Mouse (Mus musculus): ENCODE data around the gene Adprhl2. TPM values are rescaled to one million over a fixed set of nuclear protein-coding genes. Genes with fewer than 3 reads are reported as not detected.

Gene Adprhl2
- polyA plus RNA-seq, 1 experiment from 2014 or later: 55.4 TPM

DNA sequence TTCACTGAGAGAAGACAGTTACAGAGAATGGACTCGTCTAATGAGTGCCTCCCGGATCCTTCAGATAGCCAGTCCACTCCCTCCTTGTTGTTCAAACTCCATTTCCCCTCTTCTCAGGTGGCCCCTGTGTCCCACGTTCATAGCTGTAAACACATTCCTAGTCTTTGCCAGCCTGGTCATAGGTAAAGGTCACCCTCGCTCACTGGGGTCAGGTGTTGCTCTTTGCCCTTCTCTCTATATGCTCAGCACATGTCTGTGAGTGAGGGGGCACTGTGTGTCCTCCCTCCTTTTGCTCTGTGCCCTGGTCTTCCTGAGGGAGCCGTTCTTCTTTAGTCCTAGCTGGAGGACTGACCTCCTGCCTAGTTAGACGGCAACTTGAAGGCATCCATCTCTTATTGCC is 1.7 kb downstream of the Adprhl2 start:
- WGBS: 87% methylated on average over 6 of the region's 6 CpGs
- peaks cover 10% of the 10 kb centered on the region for H3K4me1 ChIP-seq (replicated peaks)
- no peak overlapping the region for H3K4me3 ChIP-seq (replicated peaks)
- no peak for ATAC-seq
- peak overlapping the region; percentile 77; the same call in 1 of the 2 replicates for H3K4me2 ChIP-seq (replicated peaks)
- H3K27me3 ChIP-seq (replicated peaks): 0 out of 2 replicates have a peak, but pooled peaks cover 3% of the 10 kb centered on the region
- no peak overlapping the region for H3K9ac ChIP-seq
- H3K9me3 ChIP-seq: no peaks in the 10 kb centered on the region
- H3K36me3 ChIP-seq: peaks cover 17% of the 10 kb centered on the region
- no peak overlapping the region for H3K27ac ChIP-seq

DNA sequence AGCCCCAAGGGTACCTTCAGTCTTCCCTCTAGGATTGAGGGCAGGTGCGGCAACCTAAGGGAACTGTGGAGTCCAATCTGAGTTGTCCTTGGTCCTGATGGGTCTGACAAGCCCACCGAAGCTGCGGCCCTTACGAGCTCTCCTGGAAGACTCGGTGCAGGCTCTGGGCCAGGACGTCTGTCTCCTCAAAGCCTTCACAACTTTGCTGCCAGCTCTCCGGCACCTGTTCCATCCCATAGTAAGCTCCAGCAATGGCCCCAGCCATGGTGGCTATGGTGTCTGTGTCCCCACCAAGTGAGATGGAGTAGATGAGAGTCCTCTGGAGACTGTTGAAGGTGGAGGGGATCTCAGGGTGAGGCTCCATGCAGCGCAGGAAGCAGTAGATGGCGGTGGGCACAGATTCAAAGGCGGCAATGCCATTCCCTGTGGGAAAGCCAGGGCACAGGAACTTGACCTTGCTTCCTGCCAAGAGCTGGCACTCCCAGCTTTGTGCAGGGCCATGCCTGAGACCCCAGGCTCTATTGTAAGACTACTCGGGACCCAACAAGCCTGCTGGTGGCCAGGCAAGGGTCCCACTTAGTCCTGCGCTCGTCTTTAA is 5.0 kb downstream of the Adprhl2 start:
- H3K4me1 ChIP-seq (replicated peaks): peaks cover 10% of the 10 kb centered on the region
- no peaks in the 10 kb centered on the region for H3K27me3 ChIP-seq (replicated peaks)
- H3K4me3 ChIP-seq (replicated peaks): no peak overlapping the region
- H3K27ac ChIP-seq: no peak overlapping the region
- WGBS: 89% methylated on average over 13 of the region's 13 CpGs
- H3K9me3 ChIP-seq: no peaks in the 10 kb centered on the region
- H3K4me2 ChIP-seq (replicated peaks): no peak overlapping the region
- no peak overlapping the region for H3K9ac ChIP-seq
- H3K36me3 ChIP-seq: peaks cover 17% of the 10 kb centered on the region
- no peak for ATAC-seq

DNA sequence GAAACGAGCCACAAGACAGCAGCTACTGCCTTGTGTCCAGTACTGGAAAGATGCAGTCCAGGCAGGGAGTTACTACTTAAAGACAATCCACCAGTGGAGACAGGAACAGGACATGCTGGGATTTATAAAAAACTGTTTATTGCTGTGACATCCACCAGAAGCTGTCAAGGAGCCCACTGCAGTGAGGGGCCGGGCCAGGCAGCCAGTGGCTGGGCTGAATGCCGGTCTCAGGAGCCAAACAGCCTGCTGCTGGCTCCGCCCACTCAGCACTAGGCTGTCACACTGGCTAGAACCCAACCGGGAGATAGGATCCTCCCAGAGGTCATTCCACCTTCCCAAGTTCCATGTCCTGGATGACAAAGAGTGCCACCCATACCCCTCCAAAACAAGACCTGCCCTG is 5.6 kb downstream of the Adprhl2 start:
- Histone ChIP-seq H3K27ac (no peak overlapping the region), H3K4me3 (replicated peaks) (no peak overlapping the region), H3K4me1 (replicated peaks) (peaks cover 10% of the 10 kb centered on the region), H3K36me3 (peaks cover 17% of the 10 kb centered on the region), H3K4me2 (replicated peaks) (no peak overlapping the region), H3K27me3 (replicated peaks) (no peaks in the 10 kb centered on the region), H3K9ac (no peak overlapping the region), H3K9me3 (no peaks in the 10 kb centered on the region)
- WGBS: 26% methylated on average over 5 of the region's 5 CpGs
- ATAC-seq: 0 out of 2 replicates have a peak, but pooled peaks have one; percentile 46

DNA sequence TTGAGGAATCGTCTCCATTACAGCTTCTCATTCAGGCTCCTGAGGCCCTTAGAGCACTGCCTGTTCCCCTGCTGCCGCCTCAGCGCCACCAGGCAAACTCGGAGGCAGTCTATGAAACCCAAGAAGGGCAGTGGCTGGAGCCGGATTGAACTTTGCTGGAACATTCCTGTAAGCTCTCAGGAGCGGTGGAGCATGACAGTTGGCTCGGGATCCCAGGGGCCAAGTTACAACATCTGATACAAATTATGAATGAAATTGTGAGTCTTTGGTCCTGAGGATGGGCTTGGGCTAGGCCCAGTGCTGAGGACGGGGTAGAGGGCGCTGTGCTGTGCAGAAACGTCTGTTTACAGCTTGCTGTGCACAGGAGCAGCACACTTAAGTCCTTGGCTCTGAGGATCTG is 7.1 kb downstream of the Adprhl2 start:
- Histone ChIP-seq H3K36me3 (peaks cover 17% of the 10 kb centered on the region), H3K4me3 (replicated peaks) (no peak overlapping the region), H3K27ac (no peak overlapping the region), H3K9me3 (no peaks in the 10 kb centered on the region), H3K4me2 (replicated peaks) (no peak overlapping the region), H3K27me3 (replicated peaks) (0 out of 2 replicates have a peak, but pooled peaks cover under 1% of the 10 kb centered on the region), H3K4me1 (replicated peaks) (peaks cover 6% of the 10 kb centered on the region), H3K9ac (no peak overlapping the region)
- ATAC-seq: no peak
- WGBS: 67% methylated on average over 10 of the region's 10 CpGs

DNA sequence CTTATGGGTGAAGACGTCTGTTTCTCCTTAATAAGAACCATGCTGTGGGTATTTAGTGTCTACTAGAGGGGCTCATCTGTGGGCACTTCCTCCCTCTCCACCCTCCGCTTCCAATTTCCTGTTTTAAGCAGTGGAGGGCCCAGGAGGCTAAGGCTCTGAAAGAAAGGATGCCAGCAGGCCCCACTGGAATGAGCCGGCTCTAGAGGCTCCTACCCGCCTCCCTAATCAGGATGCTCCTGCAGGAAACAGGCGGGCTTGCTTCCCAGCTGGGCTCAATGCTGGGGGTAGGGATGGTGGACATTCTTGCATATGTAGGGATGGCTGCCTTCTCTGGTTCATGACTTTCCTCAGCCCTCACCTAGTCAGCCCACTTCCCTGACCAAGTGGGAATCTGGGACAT is 8.3 kb downstream of the Adprhl2 start:
- no peak overlapping the region for H3K4me2 ChIP-seq (replicated peaks)
- no peak overlapping the region for H3K9ac ChIP-seq
- H3K4me3 ChIP-seq (replicated peaks): no peak overlapping the region
- H3K4me1 ChIP-seq (replicated peaks): peaks cover 8% of the 10 kb centered on the region
- 0 out of 2 replicates have a peak, but pooled peaks cover 3% of the 10 kb centered on the region for H3K27me3 ChIP-seq (replicated peaks)
- no peaks in the 10 kb centered on the region for H3K9me3 ChIP-seq
- H3K27ac ChIP-seq: no peak overlapping the region
- peaks cover 17% of the 10 kb centered on the region for H3K36me3 ChIP-seq
- 38% methylated on average over 5 of the region's 5 CpGs for WGBS
- ATAC-seq: no peak

DNA sequence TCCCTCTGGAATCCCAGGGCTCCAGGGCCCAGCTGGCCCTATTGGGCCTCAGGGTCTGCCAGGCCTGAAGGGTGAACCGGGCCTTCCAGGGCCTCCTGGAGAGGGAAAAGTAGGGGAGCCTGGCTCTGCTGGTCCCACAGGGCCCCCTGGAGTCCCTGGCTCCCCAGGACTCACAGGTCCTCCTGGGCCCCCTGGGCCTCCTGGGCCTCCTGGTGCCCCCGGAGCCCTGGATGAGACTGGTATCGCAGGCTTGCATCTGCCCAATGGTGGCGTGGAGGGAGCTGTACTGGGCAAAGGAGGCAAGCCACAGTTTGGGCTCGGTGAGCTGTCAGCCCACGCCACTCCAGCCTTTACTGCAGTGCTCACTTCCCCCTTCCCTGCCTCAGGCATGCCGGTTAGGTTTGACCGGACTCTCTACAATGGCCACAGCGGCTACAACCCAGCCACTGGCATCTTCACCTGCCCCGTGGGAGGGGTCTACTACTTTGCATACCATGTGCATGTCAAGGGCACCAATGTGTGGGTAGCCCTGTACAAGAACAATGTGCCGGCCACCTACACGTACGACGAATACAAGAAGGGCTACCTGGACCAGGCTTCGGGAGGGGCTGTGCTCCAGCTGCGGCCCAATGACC is 9.8 kb downstream of the Adprhl2 start:
- Histone ChIP-seq H3K9me3 (no peaks in the 10 kb centered on the region), H3K4me2 (replicated peaks) (no peak overlapping the region), H3K27me3 (replicated peaks) (0 out of 2 replicates have a peak, but pooled peaks cover 3% of the 10 kb centered on the region), H3K27ac (no peak overlapping the region), H3K4me3 (replicated peaks) (no peak overlapping the region), H3K4me1 (replicated peaks) (peaks cover 8% of the 10 kb centered on the region), H3K36me3 (peaks cover 4% of the 10 kb centered on the region), H3K9ac (no peak overlapping the region)
- WGBS: 88% methylated on average over 16 of the region's 16 CpGs
- ATAC-seq: no peak

DNA sequence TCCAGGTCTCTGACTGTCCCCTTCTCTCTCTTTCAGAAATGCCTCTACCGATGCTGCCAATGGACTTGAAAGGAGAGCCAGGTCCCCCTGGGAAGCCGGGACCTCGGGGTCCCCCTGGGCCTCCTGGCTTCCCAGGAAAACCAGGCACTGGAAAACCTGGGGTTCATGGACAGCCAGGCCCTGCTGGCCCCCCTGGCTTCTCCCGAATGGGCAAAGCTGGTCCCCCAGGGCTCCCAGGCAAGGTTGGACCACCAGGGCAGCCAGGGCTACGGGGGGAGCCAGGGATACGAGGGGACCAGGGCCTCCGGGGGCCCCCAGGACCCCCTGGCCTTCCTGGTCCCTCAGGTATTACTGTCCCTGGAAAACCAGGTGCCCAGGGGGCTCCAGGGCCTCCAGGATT is 11.2 kb downstream of the Adprhl2 start:
- WGBS: 74% methylated on average over 7 of the region's 7 CpGs
- Histone ChIP-seq H3K4me1 (replicated peaks) (peaks cover 8% of the 10 kb centered on the region), H3K27me3 (replicated peaks) (0 out of 2 replicates have a peak, but pooled peaks cover 3% of the 10 kb centered on the region), H3K9me3 (no peaks in the 10 kb centered on the region), H3K9ac (0 out of 2 replicates have a peak overlapping the region, but pooled peaks have one; percentile 1), H3K4me3 (replicated peaks) (no peak overlapping the region), H3K4me2 (replicated peaks) (no peak overlapping the region), H3K27ac (no peak overlapping the region), H3K36me3 (no peaks in the 10 kb centered on the region)
- no peak for ATAC-seq

DNA sequence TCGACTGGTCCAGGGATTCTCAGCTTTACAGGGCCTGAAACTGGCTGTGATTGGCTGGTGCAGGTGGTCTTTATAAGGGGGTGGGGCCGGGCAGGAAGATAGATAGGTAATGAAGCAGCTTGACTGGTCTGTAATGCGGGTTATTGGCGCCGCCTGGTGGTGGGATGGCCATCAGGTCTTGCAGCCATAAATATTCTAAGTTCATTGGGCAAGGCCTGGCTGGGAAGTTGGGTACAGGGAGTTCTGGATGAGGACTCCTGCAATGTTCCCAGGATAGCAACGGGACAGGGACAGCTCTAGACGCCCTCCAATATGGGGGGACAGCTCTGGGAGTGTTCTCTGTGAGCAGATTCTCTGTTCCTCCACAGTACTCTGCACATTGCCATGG is 11.6 kb downstream of the Adprhl2 start:
- ATAC-seq: peak; percentile 80
- H3K4me2 ChIP-seq (replicated peaks): peak overlapping the region; percentile 53
- H3K9ac ChIP-seq: no peak overlapping the region; the same call in 1 of the 2 replicates
- H3K4me1 ChIP-seq (replicated peaks): peaks cover 8% of the 10 kb centered on the region
- H3K36me3 ChIP-seq: no peaks in the 10 kb centered on the region
- H3K27me3 ChIP-seq (replicated peaks): 0 out of 2 replicates have a peak, but pooled peaks cover 3% of the 10 kb centered on the region
- no peaks in the 10 kb centered on the region for H3K9me3 ChIP-seq
- 2% methylated on average over 7 of the region's 7 CpGs for WGBS
- 0 out of 2 replicates have a peak overlapping the region, but pooled peaks have one; percentile 17 for H3K4me3 ChIP-seq (replicated peaks)
- H3K27ac ChIP-seq: no peak overlapping the region

DNA sequence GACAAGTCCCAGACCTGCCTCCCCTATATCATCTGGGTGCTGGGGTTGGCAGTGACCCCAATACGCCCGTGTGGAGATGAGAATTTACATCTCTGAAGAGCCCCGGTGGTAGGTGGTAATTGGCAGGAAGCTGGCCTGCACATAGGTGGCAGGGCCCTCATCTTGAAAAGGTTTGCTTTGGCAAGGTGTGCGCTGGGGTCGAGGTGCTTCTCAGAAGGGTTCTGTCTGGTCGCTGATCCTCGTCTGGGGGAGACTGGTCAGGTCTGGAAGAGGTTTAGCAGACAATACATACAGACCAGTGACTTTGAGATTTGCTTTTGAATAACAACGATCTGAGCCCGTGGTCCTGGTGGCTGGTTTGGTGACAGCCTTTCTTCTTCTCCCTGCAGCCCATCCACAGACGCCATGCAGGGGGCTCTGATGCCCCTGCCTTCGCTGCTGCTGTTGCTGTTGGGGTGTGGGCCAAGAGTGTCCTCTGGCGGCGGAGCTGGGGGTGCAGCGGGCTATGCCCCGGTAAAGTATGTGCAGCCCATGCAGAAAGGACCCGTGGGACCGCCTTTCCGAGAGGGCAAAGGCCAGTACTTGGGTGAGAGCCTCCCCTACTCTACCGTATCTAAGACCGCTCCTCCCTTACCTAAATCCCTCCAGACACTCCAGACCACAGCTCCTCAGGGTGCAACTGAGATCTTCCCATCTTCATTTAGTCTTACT is 12.1 kb downstream of the Adprhl2 start:
- peak overlapping the region; percentile 53 for H3K4me2 ChIP-seq (replicated peaks)
- 0 out of 2 replicates have a peak overlapping the region, but pooled peaks have one; percentile 17 for H3K4me3 ChIP-seq (replicated peaks)
- H3K9me3 ChIP-seq: no peaks in the 10 kb centered on the region
- H3K36me3 ChIP-seq: no peaks in the 10 kb centered on the region
- H3K4me1 ChIP-seq (replicated peaks): peaks cover 7% of the 10 kb centered on the region
- no peak overlapping the region; the same call in 1 of the 2 replicates for H3K9ac ChIP-seq
- ATAC-seq: peak; percentile 67
- H3K27ac ChIP-seq: no peak overlapping the region
- 0 out of 2 replicates have a peak, but pooled peaks cover 3% of the 10 kb centered on the region for H3K27me3 ChIP-seq (replicated peaks)
- WGBS: 14% methylated on average over 20 of the region's 20 CpGs

DNA sequence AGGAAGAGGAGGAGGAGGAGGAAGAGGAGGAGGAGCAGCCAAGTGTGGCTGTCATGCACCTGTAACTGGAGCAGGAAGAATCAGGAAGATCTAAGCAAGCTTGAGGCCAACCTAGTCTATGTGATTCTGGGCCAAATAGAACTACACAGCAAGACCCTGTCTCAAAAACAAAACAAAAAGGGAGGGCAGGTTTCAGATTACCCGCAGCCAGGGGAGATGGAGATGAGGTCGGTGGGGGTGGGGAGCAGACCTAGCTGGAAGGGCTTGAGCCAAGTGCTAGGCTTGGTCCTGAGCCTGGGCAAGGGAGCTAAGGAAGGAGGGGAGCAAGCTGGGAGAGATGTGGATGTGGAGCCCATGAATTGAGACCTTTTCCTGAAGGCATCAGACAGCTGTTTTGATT is 14.7 kb downstream of the Adprhl2 start:
- WGBS: 12% methylated on average over 2 of the region's 2 CpGs

DNA sequence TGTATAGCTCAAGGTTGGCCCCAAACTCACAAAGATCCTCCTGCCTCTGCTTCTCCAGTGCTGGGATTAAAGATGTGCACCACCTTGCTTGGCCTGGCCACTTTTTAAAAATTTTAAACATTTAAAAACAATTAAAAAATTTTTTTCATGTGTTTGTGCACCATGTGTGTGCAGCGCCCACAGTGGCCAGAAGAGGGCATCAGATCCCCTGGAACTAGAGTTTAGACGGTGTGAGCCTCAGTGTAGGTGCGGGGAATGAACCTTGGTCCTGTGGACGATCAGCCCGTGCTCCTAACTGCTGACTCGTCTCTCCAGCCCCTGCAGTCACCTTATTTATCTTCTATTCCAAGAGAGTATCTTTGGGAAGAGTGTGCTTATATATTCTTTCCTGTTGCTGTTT is 15.4 kb downstream of the Adprhl2 start:
- 91% methylated on average over 6 of the region's 6 CpGs for WGBS
- H3K27ac ChIP-seq: no peak overlapping the region
- peaks cover 26% of the 10 kb centered on the region for H3K27me3 ChIP-seq (replicated peaks)
- no peaks in the 10 kb centered on the region for H3K9me3 ChIP-seq
- H3K4me2 ChIP-seq (replicated peaks): no peak overlapping the region
- no peak overlapping the region for H3K4me3 ChIP-seq (replicated peaks)
- H3K4me1 ChIP-seq (replicated peaks): peaks cover 11% of the 10 kb centered on the region
- no peaks in the 10 kb centered on the region for H3K36me3 ChIP-seq
- no peak for ATAC-seq
- no peak overlapping the region for H3K9ac ChIP-seq

More for the DNA sequence above, 14.7 kb downstream of the Adprhl2 start:
- H3K27me3 ChIP-seq (replicated peaks): peaks cover 18% of the 10 kb centered on the region
- no peak overlapping the region for H3K4me2 ChIP-seq (replicated peaks)
- no peak overlapping the region for H3K4me3 ChIP-seq (replicated peaks)
- H3K27ac ChIP-seq: no peak overlapping the region
- no peak for ATAC-seq
- no peaks in the 10 kb centered on the region for H3K9me3 ChIP-seq
- no peak overlapping the region for H3K9ac ChIP-seq
- no peaks in the 10 kb centered on the region for H3K36me3 ChIP-seq
- H3K4me1 ChIP-seq (replicated peaks): peaks cover 5% of the 10 kb centered on the region

DNA sequence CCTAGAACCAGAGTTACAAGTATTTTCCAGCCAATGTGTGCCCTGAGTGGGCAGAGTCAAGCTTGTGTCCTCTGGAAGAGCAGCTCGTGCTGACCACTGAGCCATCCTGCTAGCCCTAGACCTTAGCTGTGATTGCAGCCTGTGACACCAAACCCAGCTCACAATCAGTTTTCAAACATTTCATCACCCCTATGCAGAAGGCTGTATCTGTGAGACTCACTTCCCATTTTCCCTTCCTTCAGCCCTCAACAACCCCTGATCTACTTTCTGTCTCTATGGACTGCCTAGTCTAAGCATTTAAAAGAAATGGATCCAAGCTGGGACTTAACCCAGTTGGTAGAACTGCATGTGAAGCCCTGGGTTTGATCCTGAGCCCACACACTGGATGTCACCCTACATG is 16.1 kb downstream of the Adprhl2 start:
- H3K4me3 ChIP-seq (replicated peaks): no peak overlapping the region
- no peaks in the 10 kb centered on the region for H3K36me3 ChIP-seq
- no peak overlapping the region for H3K9ac ChIP-seq
- peaks cover 17% of the 10 kb centered on the region for H3K4me1 ChIP-seq (replicated peaks)
- no peaks in the 10 kb centered on the region for H3K9me3 ChIP-seq
- H3K4me2 ChIP-seq (replicated peaks): no peak overlapping the region
- no peak for ATAC-seq
- 90% methylated on average over 1 of the region's 1 CpGs for WGBS
- no peak overlapping the region for H3K27ac ChIP-seq
- peaks cover 32% of the 10 kb centered on the region for H3K27me3 ChIP-seq (replicated peaks)

Measured in intestine, embryonic 15.5 days (tissue).